Mouse (Mus musculus): ENCODE measurements around the gene Cs. TPM values are rescaled to one million over a fixed set of nuclear protein-coding genes. Genes with fewer than 3 reads are reported as not detected.

Gene Cs
- total and polyA plus RNA-seq, 3 experiments: 133 to 256 (median 161) TPM

GRCm38 (mm10) chr10:128377222-128377939 is 39.8 kb downstream of the Cs start (continued):
- TF ChIP-seq POLR2AphosphoS2 (IDR thresholded peaks at IDR 0.05; ENCODE audit: low read length): no peak
- no peak for TF ChIP-seq ZNF384 (IDR thresholded peaks at IDR 0.05; ENCODE audit: low read depth, low read length)
- no peak for TF ChIP-seq POLR2AphosphoS5 (IDR thresholded peaks at IDR 0.05; ENCODE audit: borderline replicate concordance, low read depth, low read length)
- no peak for TF ChIP-seq MEF2A (IDR thresholded peaks at IDR 0.05; ENCODE audit: extremely low read depth, insufficient replicate concordance, low read depth, low read length, poor library complexity, severe bottlenecking)
- TF ChIP-seq ZKSCAN1 (IDR thresholded peaks at IDR 0.05; ENCODE audit: low read depth, low read length): no peak
- no peak for TF ChIP-seq CHD2 (IDR thresholded peaks at IDR 0.05; ENCODE audit: low read length)

GRCm38 (mm10) chr10:128377940-128378448 is 40.5 kb downstream of the Cs start:
- H3K36me3 ChIP-seq (ENCODE audit: control insufficient read depth in 1 of 2, insufficient read depth in 2 of 2, low read length in 2 of 2): peaks cover 2 to 6% of the 10 kb centered on the region in 2 experiments
- no peak for DNase-seq (ENCODE audit: low read depth, low spot score)
- H3K27ac ChIP-seq (ENCODE audit: control insufficient read depth, low read depth, low read length): no peak overlapping the region
- no peak for TF ChIP-seq UBTF (IDR thresholded peaks at IDR 0.05; ENCODE audit: borderline replicate concordance, insufficient read depth, low read depth, low read length)
- TF ChIP-seq ZMIZ1 (IDR thresholded peaks at IDR 0.05; ENCODE audit: low read depth, low read length): no peak
- no peak for TF ChIP-seq ETS1 (IDR thresholded peaks at IDR 0.05; ENCODE audit: low read depth, low read length)
- H3K9ac ChIP-seq (ENCODE audit: control insufficient read depth, low read depth, low read length, poor library complexity, severe bottlenecking): peak overlapping the region; percentile 97
- H3K4me3 ChIP-seq (ENCODE audit: control insufficient read depth in 1 of 2, insufficient read depth in 1 of 2, low read depth in 2 of 2, low read length in 2 of 2): peak overlapping the region; percentile 90 to 99
- H3K79me2 ChIP-seq (ENCODE audit: control insufficient read depth, insufficient read depth, low read length, poor library complexity): peaks cover 22% of the 10 kb centered on the region
- H3K9me3 ChIP-seq (replicated peaks; ENCODE audit: insufficient read depth, low read length): no peaks in the 10 kb centered on the region
- no peaks in the 10 kb centered on the region for H3K27me3 ChIP-seq (ENCODE audit: control insufficient read depth in 1 of 2, insufficient read depth in 2 of 2, low read length in 2 of 2)
- peaks cover 0 to 11% of the 10 kb centered on the region in 2 experiments for H3K4me1 ChIP-seq (ENCODE audit: control insufficient read depth in 1 of 2, insufficient read depth in 2 of 2, low read length in 2 of 2)

- Histone ChIP-seq H3K27ac (ENCODE audit: control insufficient read depth, low read depth, low read length) (no peak overlapping the region), H3K79me2 (ENCODE audit: control insufficient read depth, insufficient read depth, low read length, poor library complexity) (peaks cover 22% of the 10 kb centered on the region), H3K4me1 (ENCODE audit: control insufficient read depth in 1 of 2, insufficient read depth in 2 of 2, low read length in 2 of 2) (peaks cover 0 to 7% of the 10 kb centered on the region in 2 experiments; a peak in 2 of 4 replicates), H3K4me3 (ENCODE audit: control insufficient read depth in 1 of 2, insufficient read depth in 1 of 2, low read depth in 2 of 2, low read length in 2 of 2) (no peak overlapping the region), H3K27me3 (ENCODE audit: control insufficient read depth in 1 of 2, insufficient read depth in 2 of 2, low read length in 2 of 2) (no peaks in the 10 kb centered on the region), H3K9ac (ENCODE audit: control insufficient read depth, low read depth, low read length, poor library complexity, severe bottlenecking) (no peak overlapping the region), H3K9me3 (replicated peaks; ENCODE audit: insufficient read depth, low read length) (no peaks in the 10 kb centered on the region), H3K36me3 (ENCODE audit: control insufficient read depth in 1 of 2, insufficient read depth in 2 of 2, low read length in 2 of 2) (peaks cover 3% of the 10 kb centered on the region in 2 experiments)
- no peak for DNase-seq (ENCODE audit: low read depth, low spot score)
- TF ChIP-seq POLR2AphosphoS5 (IDR thresholded peaks at IDR 0.05; ENCODE audit: borderline replicate concordance, low read depth, low read length) (no peak), UBTF (IDR thresholded peaks at IDR 0.05; ENCODE audit: borderline replicate concordance, insufficient read depth, low read depth, low read length) (no peak), MYC (IDR thresholded peaks at IDR 0.05; ENCODE audit: low read depth, low read length) (no peak), CTCF (IDR thresholded peaks at IDR 0.05 in 2 of 3, conservative IDR thresholded peaks at IDR 0.05 in 1 of 3; ENCODE audit: control insufficient read depth in 1 of 3, insufficient read depth in 1 of 3, low read depth in 2 of 3, low read length in 3 of 3, poor library complexity in 1 of 3, severe bottlenecking in 1 of 3) (no peak), BHLHE40 (IDR thresholded peaks at IDR 0.05; ENCODE audit: borderline replicate concordance, low read depth, low read length) (no peak), MYB (IDR thresholded peaks at IDR 0.05; ENCODE audit: low read depth, low read length) (no peak), ZC3H11A (IDR thresholded peaks at IDR 0.05; ENCODE audit: low read depth, low read length) (no peak)
Measured at GRCm38 (mm10) chr10:128378462-128378861, 40.9 kb downstream of the Cs start.
